Mouse (Mus musculus): ENCODE data around the gene Lrmp.
A peak's percentile ranks its signal among the peaks of the same experiment; 100 is the strongest.

Lrmp gene

GRCm38 (mm10) chr6:145135804-145136203 is 20.4 kb downstream of the Lrmp start:
- DNase-seq (ENCODE audit: low spot score in 2 of 2) = no peak

- DNase-seq (ENCODE audit: low spot score in 2 of 2) = no peak
Measured at GRCm38 (mm10) chr6:145136831-145137230, 21.4 kb downstream of the Lrmp start.

DNA sequence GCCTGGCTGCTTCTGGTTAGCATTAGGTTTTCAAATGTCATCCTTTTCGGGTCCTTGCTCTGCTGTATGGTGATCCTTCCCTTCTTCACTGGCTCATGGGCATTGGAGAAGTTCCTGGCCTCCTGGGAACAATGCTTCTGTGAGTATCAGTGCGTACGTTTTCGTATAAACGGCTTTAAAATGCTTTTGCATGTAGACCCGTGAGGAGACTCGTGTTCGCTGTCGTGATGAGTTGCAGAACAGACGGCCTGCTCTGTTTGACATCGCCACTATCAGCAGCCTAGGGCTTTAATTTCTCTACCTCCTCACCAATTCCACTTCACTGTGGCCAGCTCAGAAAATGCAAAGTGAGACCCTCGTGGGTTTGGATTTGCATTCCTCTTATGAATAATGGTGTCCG is 23.8 kb downstream of the Lrmp start:
- DNase-seq (ENCODE audit: low spot score in 2 of 2) = no peak

DNA sequence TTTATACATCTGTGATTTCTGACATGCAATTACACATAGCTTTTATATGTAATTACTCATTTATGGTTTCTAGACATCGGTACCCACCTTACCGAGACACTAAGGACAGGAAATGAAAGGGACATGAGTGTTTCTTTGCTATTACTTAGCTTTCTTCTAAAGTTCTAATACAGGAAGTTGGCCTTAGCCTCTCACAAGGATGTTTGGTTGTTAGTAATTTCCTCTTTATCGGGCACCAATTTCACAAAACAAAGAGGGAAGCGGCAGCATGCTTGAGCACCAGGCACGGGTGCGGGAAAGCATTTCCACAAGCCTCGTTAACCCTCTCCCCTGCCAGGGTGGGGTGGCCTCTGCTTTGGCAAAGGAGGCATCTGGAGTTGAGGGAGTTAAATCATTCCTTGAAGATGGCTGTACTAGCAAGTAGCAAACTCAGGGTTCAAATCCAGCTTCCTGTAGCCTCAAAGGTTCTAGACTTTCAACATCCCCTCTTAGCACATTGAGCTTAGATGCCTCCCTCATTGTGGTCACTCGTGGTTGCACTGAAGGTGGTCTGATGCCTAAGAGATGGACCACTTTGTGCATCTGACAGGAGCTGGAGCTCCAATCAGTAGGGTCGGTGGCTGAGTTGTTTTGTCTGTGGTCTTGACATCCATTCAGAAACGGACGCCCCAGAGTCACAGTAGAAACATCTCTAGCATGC is 24.5 kb downstream of the Lrmp start:
- no peak for DNase-seq (ENCODE audit: low spot score in 2 of 2)

DNA sequence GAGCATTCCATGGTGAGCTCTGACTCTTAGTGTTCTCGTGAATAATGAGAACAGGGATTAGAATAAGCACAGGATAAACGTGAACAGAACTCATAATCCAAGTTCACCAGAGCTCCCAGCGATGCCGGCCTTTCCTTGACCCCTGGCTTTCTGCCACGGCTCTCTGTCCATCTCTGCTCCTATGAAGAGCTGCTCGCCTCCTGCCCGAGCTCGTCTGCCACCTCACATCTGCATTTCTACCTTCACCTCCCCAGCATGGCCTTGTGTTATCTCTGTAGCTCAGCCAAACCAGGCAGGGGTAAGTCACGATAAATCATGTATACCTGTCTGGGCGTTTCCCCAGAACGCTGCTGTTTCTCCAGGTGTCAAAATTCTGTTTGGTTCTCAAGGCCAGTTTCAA is 25.3 kb downstream of the Lrmp start:
- DNase-seq (ENCODE audit: low spot score in 2 of 2) = no peak

DNA sequence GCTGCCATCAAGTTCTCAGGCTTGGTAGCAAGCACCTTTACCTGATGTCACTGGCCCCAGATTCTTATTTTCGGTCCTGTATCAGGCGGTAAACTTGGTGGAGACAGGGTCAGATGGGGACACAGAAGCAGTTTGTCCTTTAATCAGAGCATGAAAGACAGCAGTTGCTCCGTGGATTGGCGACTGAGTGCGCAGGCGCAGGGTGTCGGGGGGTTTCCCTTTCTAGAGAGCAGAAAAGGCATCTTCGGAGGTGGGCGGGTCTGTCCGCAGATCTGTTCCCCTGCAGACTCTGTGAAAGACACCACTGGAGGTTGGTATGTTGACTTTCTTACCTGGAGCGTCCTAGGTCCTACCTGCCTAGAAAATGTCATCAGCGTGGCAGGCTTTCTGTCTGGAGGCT is 26.4 kb downstream of the Lrmp start:
- DNase-seq (ENCODE audit: low spot score in 2 of 2) = no peak

GRCm38 (mm10) chr6:145145173-145145572 is 29.7 kb downstream of the Lrmp start:
- DNase-seq (ENCODE audit: low spot score in 2 of 2) = no peak

DNA sequence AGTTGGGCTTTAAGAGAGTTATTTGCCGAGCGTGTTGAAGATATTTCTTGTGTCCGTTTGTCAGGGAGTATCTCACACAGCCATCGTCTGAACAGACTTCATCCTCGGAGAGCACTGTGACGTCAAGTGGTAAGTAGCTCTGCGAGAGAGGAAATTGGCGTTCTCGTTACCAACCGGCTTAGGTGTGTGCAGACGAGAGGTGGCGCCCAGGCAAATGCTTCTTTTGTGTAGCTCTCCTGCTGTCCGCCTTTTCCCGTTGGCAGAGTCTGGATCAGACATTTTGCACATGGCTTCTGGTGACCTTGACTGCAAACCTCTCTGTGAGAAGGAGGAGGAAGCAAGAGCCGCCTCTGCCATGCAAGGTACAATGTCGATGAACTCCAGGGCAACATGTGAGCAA is 32.3 kb downstream of the Lrmp start:
- no peak for DNase-seq (ENCODE audit: low spot score in 2 of 2)

- no peak for DNase-seq (ENCODE audit: low spot score in 2 of 2)
Measured at GRCm38 (mm10) chr6:145149054-145149453, 33.6 kb downstream of the Lrmp start.

DNA sequence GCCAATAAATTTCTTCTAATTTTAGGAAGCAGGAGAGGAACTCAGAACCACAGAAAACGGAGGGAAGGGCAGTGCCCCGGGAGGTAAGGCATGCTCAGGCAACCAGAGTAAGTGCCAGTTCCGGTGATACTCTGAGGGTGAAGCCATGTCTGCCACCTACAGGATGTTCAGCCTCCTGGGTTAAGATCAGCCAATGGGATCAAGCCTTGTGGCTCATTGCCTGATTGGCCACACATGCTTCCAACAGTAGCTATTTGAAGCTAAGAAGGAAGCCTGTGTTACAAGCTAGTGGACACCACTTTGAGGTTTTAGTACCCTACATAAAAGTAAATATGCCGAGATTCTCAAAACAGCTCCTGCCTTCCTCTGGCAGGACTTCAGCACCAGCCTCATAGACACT is 43.2 kb downstream of the Lrmp start:
- DNase-seq (ENCODE audit: low spot score in 2 of 2) = no peak

GRCm38 (mm10) chr6:145160581-145160980 is 45.1 kb downstream of the Lrmp start:
- DNase-seq (ENCODE audit: low spot score in 2 of 2) = no peak

DNA sequence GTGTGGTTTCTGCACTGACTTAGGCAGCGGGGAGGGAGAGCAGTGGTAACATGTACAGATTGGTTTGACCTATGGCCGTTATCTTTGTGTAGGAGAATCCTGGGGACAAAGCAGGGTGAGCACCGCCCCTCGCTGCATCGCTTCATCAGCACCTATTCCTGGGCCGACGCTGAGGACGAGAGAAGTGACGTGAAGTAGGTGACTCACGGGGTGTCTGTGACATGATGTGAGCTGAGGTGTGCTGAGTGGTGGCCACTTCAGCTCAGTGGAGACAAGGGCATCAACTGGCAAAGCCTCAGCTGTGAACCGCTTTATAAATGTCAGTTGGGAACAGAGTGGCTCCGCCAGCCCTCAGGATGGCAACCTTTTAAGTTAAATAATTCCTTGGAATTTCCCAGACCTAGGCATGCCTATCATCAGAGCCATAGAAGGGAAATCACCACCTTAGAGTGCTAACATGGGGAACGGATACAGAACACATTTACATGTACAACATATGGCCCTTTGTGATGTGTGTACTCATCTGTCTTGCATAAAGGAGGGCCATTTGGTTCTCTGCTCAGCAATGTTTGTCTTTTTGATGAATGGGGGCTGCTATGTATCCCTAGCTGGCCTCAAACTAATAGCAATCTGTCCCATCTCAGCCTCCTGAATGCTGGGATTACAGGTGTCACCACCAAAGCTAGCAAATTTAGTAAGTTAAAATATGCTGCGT is 56.6 kb downstream of the Lrmp start:
- no peak for DNase-seq (ENCODE audit: low spot score in 2 of 2)

DNA sequence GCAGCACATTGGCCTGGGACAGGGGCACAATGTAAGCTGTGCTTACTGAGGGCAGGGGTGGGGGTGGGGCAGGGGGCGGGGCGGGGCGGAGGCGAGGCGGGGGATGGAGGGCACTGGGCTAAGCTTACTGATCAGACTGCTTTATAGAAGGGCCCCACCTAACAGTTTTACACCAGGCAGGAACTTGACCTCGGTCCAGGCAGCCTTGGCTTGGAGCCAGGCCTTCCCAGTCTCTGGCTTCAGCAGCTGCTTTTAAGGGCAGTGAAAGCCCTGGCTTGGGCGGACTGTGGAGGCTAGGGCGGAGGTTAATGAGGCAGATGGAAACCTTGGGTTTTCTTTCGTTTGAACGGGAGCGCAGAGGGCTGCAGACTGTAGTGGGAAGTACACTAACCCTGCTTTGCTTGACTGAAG is 58.3 kb downstream of the Lrmp start:
- DNase-seq (ENCODE audit: low spot score in 2 of 2) = no peak

- no peak for DNase-seq (ENCODE audit: low spot score in 2 of 2)
Measured at GRCm38 (mm10) chr6:145175571-145175981, 60.1 kb downstream of the Lrmp start.

DNA sequence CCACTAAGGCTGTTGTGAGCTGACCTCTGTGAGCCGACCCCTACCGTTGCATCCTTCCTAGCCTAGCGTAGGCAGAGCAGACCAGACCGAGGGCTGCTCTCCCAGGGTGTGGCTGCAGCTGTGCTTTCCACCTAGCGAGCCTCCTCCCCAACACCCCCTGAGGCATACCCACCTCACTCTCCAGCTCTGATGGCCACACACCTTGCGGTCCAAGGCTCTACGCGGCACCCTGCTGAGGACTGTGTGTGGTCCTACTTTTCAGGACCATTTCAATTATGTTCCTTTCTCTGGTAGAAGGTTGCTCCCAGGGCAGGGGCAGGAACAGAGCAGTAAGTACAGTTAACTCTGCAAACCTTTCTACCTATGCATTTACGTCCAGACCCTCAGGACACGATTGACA is 61.0 kb downstream of the Lrmp start:
- no peak for DNase-seq (ENCODE audit: low spot score in 2 of 2)

DNA sequence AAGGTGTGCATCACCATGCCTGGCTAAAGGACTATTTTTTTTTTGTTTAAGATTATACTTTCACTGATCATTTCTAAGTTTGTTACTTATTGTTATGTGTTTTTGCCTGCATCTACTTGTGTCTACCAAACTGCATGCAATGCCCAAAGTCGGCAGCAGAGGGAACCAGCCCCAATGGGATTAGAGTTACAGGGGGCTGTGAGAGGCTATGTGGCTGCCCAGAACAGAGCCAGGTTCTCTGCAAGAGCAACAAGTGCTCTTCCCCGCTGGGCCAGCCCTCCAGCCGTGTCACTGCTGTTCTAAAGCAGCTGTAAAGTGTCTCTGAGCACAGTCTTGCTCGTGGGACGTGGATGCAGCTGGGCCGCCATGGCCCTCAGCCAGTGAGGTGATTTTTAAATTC is 64.2 kb downstream of the Lrmp start:
- peak; percentile 57 to 82 for DNase-seq (ENCODE audit: low spot score in 2 of 2)

GRCm38 (mm10) chr6:145182044-145182443 is 66.6 kb downstream of the Lrmp start:
- no peak for DNase-seq (ENCODE audit: low spot score in 2 of 2)

- no peak for DNase-seq (ENCODE audit: low spot score in 2 of 2)
Measured at GRCm38 (mm10) chr6:145186096-145186495, 70.6 kb downstream of the Lrmp start.

DNA sequence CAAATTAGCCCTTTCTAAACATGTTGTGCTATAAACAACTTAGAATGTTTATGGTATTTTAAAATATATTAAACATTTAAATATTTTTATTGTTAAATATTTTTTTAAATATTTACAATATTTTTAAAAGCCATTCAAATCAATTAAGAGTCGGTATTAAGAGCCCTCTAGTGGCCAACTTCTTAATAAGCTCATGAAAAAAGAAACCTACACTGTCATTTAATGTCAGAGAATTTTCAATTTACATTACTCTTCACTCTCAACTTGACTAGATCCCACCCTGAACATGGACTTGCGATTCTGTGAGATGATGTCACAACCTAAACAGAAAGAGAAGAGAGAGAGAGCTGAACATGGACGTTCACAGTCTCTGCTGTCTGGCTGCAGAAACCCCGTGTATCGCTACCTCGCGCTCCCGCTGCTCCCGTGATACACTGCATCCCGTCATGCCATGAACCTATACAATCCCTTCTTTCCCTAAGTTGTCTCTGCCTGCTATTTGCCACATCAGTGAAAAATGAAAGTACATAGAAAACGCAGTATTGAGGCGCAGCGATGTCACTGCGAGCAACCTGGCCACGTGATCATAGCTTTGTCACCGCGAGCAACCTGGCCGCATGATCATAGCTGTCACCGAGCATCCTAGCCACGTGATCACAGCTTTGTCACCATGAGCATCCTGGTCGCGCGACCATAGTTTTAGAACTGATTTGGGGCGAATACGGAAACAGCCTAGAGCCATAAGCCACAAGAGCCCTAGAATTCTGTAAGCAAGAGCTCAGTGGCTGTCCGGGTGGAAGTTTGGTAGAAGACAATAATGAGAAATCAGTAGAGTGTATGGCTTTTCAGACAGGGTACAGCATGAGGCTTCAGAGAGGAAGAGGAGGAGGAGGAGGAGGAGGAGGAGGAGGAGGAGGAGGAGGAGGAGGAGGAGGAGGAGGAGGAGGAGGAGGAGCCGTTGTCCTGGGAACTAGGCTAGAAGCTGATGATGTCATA is 71.9 kb downstream of the Lrmp start:
- DNase-seq (ENCODE audit: low spot score in 2 of 2) = no peak

GRCm38 (mm10) chr6:145193038-145193437 is 77.6 kb downstream of the Lrmp start:
- no peak for DNase-seq (ENCODE audit: low spot score in 2 of 2)

DNA sequence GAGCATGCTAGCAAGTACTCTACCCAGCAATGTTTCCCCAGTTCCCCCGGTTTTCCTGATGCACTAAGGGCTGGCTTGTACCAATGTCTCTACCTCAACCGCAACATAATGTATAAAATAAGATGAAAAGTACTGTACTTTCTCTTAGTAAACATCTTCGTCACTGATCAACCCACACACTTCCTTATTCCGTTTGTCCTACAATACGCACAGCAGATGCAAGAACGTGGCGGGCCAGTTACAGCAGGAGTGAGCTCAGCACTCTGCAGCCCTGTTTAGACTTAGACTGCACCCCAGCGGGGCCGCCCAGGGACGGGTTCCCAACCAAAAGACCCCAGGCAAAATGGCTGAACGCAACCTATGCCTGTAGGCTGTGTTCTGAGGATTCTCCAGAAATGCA is 78.0 kb downstream of the Lrmp start:
- DNase-seq (ENCODE audit: low spot score in 2 of 2) = no peak

DNA sequence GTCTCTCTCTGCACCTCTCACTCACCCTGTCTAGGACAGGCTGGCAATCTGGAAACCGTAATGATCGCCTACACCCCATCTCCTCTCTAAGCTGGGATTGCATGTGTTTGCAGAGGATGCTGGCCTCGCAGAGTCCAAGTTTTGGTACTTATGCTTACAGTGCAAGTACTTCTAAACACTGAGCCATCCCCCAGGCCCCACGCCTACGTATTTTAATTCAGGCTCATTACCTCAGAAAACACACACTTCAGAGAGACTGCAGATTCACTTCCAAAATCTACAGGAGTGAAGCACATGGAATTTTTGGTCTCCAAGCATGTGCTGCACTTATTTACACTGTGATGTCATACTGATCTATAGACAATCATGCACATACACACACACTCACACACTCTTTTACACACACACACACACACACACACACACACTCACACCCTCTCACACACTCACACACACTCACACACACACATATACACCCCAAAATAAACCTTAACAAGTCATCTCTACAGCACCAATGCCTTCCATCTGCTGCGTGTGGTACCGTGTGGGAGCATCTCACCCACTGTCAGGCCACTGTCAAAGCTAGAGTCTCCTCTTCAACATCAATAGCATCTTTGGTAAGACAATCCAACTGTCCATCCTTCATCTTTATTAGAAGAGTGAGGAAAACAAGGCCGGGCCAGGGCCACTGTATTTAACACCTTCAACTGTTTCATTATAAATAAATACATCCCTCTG is 82.7 kb downstream of the Lrmp start:
- DNase-seq (ENCODE audit: low spot score in 2 of 2) = no peak

Data from spleen, postnatal 4 days (tissue).